Mouse (Mus musculus) G1E (cell line): ENCODE measurements at regions not wholly inside any gene's neighbourhood (a gene's known extent, or its start where the extent isn't known, plus 50 kb on each side); places are given as distances from the start of the nearest gene placed in this dataset.
A peak's percentile ranks its signal among the peaks of the same experiment; 100 is the strongest.

Experiments used
- ATAC-seq: 2 replicates; pipeline ENCODE4 v1.8.0; 2016; ENCODE audit warnings: mild to moderate bottlenecking; ENCODE audit not compliant: insufficient number of reproducible peaks, poor library complexity, low FRiP score, severe bottlenecking; ENCODE audit errors: extremely low read depth
- DNase-seq: peaks from one replicate; pipeline ENCODE4 v3.0.0; 2012; ENCODE audit warnings: low spot score
- H3K27me3 ChIP-seq: 2 replicates; pipeline ENCODE4 v1.6.1; 2012; ENCODE audit warnings: mild to moderate bottlenecking, low read length, inconsistent platforms; ENCODE audit not compliant: insufficient read depth
- H3K36me3 ChIP-seq: replicated peaks from 2 replicates; pipeline ENCODE3; 2012; ENCODE audit warnings: mild to moderate bottlenecking, inconsistent platforms
- H3K4me1 ChIP-seq: 2 replicates; pipeline ENCODE4 v1.6.1; 2012; ENCODE audit warnings: low read depth, low read length, inconsistent platforms, mixed read lengths; ENCODE audit not compliant: insufficient read depth
- H3K4me3 ChIP-seq: 2 replicates; pipeline ENCODE4 v1.5.1; 2012; ENCODE audit warnings: low read depth, mild to moderate bottlenecking, inconsistent platforms, low read length, moderate library complexity, mixed read lengths
- H3K9me3 ChIP-seq: replicated peaks from 2 replicates; pipeline ENCODE4 v1.6.1; 2012; ENCODE audit warnings: inconsistent platforms
- CTCF ChIP-seq: IDR thresholded peaks from 2 replicates; pipeline ENCODE4 v1.5.1; 2012; ENCODE audit warnings: low read depth, low read length, inconsistent platforms, mixed read lengths
- GATA1 ChIP-seq: IDR thresholded peaks from 2 replicates; pipeline ENCODE4 v1.6.1; 2012; ENCODE audit warnings: borderline replicate concordance, low read length, inconsistent platforms, mixed read lengths
- GATA2 ChIP-seq: IDR thresholded peaks from 2 replicates; pipeline ENCODE4 v1.6.1; 2012; ENCODE audit warnings: low read depth, low read length, inconsistent platforms, borderline replicate concordance
- POLR2AphosphoS5 ChIP-seq: IDR thresholded peaks from 2 replicates; pipeline ENCODE4 v1.6.1; 2012; ENCODE audit warnings: low read depth, low read length, inconsistent platforms; ENCODE audit not compliant: insufficient replicate concordance
- TAL1 ChIP-seq: conservative IDR thresholded peaks from 2 replicates; pipeline ENCODE4 v1.6.1; 2012; ENCODE audit warnings: low read depth, low read length, inconsistent platforms, mixed read lengths

- Histone ChIP-seq H3K4me3 (no peak overlapping the region; the same call in 1 of the 2 replicates), H3K36me3 (no peaks in the 10 kb centered on the region), H3K9me3 (no peaks in the 10 kb centered on the region; the same call in 1 of the 2 replicates), H3K27me3 (no peaks in the 10 kb centered on the region), H3K4me1 (peaks cover 67% of the 10 kb centered on the region)
- no peak for ATAC-seq
- TF ChIP-seq POLR2AphosphoS5, result no peak
- 0 out of 2 replicates have a peak, but pooled peaks have one; percentile 14 for TF ChIP-seq CTCF
- no peak for TF ChIP-seq GATA2
- DNase-seq, result no peak
Observed at GRCm38 (mm10) chr13:107100116-107100515, 78.2 kb upstream of the Kif2a start.

GRCm38 (mm10) chr13:107097005-107097404 lies 75.1 kb upstream of the Kif2a start:
- Histone ChIP-seq H3K36me3 (no peaks in the 10 kb centered on the region), H3K4me3 (no peak overlapping the region), H3K4me1 (peaks cover 74% of the 10 kb centered on the region), H3K9me3 (no peaks in the 10 kb centered on the region), H3K27me3 (no peaks in the 10 kb centered on the region)
- DNase-seq, result no peak
- ATAC-seq, result no peak
- no peak for TF ChIP-seq GATA1
- no peak for TF ChIP-seq GATA2
- TF ChIP-seq CTCF, result no peak
- no peak for TF ChIP-seq TAL1
- no peak for TF ChIP-seq POLR2AphosphoS5

GRCm38 (mm10) chr13:107094976-107095716 lies 73.2 kb upstream of the Kif2a start:
- no peaks in the 10 kb centered on the region for H3K9me3 ChIP-seq
- ATAC-seq, result no peak
- H3K4me1 ChIP-seq, result peaks cover 57% of the 10 kb centered on the region
- H3K4me3 ChIP-seq, result no peak overlapping the region; the same call in 1 of the 2 replicates
- DNase-seq, result no peak
- TF ChIP-seq POLR2AphosphoS5 (no peak), GATA1 (no peak), GATA2 (no peak), TAL1 (no peak), CTCF (no peak)
- no peaks in the 10 kb centered on the region for H3K27me3 ChIP-seq
- H3K36me3 ChIP-seq, result no peaks in the 10 kb centered on the region

- no peak for DNase-seq
- Histone ChIP-seq H3K4me1 (peaks cover 50% of the 10 kb centered on the region), H3K36me3 (no peaks in the 10 kb centered on the region), H3K9me3 (no peaks in the 10 kb centered on the region), H3K4me3 (no peak overlapping the region), H3K27me3 (no peaks in the 10 kb centered on the region)
- TF ChIP-seq CTCF (no peak), GATA1 (no peak), TAL1 (no peak), POLR2AphosphoS5 (no peak), GATA2 (no peak)
- no peak for ATAC-seq
Observed at GRCm38 (mm10) chr13:107094487-107094886, 72.6 kb upstream of the Kif2a start.

- Histone ChIP-seq H3K4me3 (no peak overlapping the region), H3K9me3 (no peaks in the 10 kb centered on the region), H3K36me3 (no peaks in the 10 kb centered on the region), H3K4me1 (peaks cover 42% of the 10 kb centered on the region), H3K27me3 (no peaks in the 10 kb centered on the region)
- DNase-seq (no peak), ATAC-seq (no peak)
- no peak for TF ChIP-seq TAL1
- no peak for TF ChIP-seq GATA1
- TF ChIP-seq CTCF, result no peak
- no peak for TF ChIP-seq GATA2
Observed at GRCm38 (mm10) chr13:107093683-107094082, 71.8 kb upstream of the Kif2a start.

- Histone ChIP-seq H3K36me3 (peaks cover 3% of the 10 kb centered on the region), H3K9me3 (no peaks in the 10 kb centered on the region), H3K4me3 (no peak overlapping the region), H3K4me1 (peaks cover 11% of the 10 kb centered on the region), H3K27me3 (no peaks in the 10 kb centered on the region)
- DNase-seq, result no peak
- TF ChIP-seq POLR2AphosphoS5 (no peak), GATA2 (no peak), CTCF (no peak), GATA1 (no peak), TAL1 (no peak)
- no peak for ATAC-seq
Observed at GRCm38 (mm10) chr13:107088198-107088597, 66.3 kb upstream of the Kif2a start.
